Mouse (Mus musculus): ENCODE data around the gene Hspa2.
"Not testable (repeated sequence)": the region's sequence is repeated elsewhere in the genome, so short reads cannot be mapped to it uniquely, and the experiment has no call there.

Gene Hspa2

DNA sequence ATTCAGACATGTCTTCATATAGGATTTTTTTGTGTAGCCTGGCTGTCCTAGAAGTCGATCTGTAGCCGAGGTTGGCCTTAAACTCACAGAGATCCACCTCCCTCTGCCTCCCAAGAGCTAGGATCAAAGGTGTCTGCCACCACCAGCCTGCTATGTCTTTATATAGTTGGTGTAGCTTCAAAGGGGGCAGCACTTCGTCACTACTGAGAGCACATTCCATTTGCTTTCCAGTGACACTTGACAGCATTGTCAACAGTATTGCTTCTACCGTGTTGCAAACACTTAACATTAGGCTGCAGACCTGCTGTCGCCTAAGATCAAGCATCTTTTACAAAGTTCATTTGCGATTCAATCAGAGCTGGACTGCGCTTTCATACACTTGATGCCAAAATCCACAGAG, 30.1 kb downstream of the Hspa2 start:
- no peak for DNase-seq (ENCODE audit: low spot score in 2 of 2)

GRCm38 (mm10) chr12:76435084-76435483, 31.1 kb downstream of the Hspa2 start:
- no peak for DNase-seq (ENCODE audit: low spot score in 2 of 2)

GRCm38 (mm10) chr12:76435549-76435948, 31.6 kb downstream of the Hspa2 start:
- no peak for DNase-seq (ENCODE audit: low spot score in 2 of 2)

DNA sequence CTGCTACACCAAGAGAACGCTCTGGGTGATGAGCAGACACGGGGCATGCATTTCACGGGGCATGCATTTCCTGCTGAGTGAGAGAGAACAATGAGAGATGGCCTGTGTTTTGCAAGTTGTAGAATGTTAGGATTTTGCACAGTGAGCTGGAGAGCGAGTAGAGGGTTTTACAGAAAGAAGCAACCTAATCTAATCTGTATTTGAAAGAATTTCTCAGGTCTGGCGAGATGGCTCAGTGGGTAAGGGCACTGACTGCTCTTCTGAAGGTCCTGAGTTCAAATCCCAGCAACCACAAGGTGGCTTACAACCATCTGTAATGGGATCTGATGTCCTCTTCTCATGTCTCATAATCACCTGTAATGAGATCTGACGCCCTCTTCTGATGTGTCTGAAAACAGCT, 39.5 kb downstream of the Hspa2 start:
- DNase-seq (ENCODE audit: low spot score in 2 of 2), result not testable (repeated sequence)

GRCm38 (mm10) chr12:76444359-76444772, 40.4 kb downstream of the Hspa2 start:
- no peak for DNase-seq (ENCODE audit: low spot score in 2 of 2)

GRCm38 (mm10) chr12:76444862-76445261, 40.9 kb downstream of the Hspa2 start:
- DNase-seq (ENCODE audit: low spot score in 2 of 2), result no peak

GRCm38 (mm10) chr12:76446201-76446600, 42.2 kb downstream of the Hspa2 start:
- no peak for DNase-seq (ENCODE audit: low spot score in 2 of 2)

DNA sequence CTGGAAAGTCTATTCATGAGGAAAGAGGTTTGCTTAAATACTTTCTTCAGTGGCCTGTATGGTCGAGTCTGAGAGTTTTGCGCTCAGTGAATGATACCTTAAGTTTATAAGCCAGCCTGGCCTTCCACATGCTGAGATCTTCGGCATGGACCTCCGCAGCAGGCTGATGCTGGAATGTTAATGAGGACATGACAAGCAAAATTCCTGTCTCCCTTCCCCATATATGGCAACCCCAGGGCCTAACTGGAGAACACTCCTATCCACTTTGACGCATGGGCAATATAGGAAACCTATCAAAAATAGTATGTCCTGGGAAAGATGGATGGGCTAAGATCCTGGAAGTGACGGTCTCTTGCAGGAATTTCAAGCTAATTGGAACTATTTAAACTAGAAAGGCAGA, 44.2 kb downstream of the Hspa2 start:
- no peak for DNase-seq (ENCODE audit: low spot score in 2 of 2)

DNA sequence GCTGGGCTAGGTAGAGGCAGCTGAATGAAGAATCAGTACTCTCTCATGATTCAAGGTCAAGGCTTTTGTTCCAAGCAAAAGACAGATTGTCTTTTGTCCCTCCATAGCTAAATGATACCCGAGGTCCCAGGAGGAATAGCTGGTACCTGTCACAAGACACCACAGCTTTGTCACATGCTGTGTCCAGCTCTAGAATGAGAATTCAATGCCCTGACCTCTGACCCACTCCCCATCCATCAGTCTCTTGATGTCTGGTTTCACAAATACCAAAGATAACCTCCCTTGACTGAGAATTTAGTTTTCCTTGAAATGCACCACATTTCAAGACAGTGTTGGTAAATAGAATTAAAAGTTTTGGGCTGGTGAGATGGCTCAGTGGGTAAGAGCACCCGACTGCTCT, 48.2 kb downstream of the Hspa2 start:
- DNase-seq (ENCODE audit: low spot score in 2 of 2), result no peak

All from spleen, postnatal 14 days (tissue).